Mouse (Mus musculus): ENCODE data around the gene Npas2. TPM values are rescaled to one million over a fixed set of nuclear protein-coding genes. Genes with fewer than 3 reads are reported as not detected.
A peak's percentile ranks its signal among the peaks of the same experiment; 100 is the strongest.

Gene Npas2
- total RNA-seq, 1 experiment from 2014 or later, result not detected

- ATAC-seq (ENCODE audit: extremely low read depth, insufficient number of reproducible peaks, low FRiP score, poor library complexity, severe bottlenecking), result no peak
These were observed 79.4 kb downstream of the Npas2 start for GRCm38 (mm10) chr1:39272976-39273375.

DNA sequence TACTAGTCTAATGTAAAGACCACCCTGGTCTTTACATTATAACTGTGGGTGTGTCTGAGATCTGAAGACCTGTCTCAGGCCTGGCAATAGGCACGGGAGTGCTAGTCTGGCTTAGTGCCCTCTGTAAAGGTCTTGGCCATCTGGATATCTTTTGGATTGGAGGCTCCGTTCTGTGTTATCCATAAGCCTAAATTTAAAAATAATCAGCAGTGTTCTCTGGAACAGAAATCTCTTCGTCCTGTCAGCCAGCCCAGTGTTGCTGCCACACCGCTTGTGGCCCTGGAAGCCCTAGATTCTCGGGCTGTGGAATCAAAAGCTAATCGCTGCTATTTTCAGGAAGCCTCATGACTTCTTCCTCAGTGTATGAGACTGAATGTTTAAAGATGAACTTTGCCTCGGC lies 86.9 kb downstream of the Npas2 start:
- ATAC-seq (ENCODE audit: extremely low read depth, insufficient number of reproducible peaks, low FRiP score, poor library complexity, severe bottlenecking), result no peak

DNA sequence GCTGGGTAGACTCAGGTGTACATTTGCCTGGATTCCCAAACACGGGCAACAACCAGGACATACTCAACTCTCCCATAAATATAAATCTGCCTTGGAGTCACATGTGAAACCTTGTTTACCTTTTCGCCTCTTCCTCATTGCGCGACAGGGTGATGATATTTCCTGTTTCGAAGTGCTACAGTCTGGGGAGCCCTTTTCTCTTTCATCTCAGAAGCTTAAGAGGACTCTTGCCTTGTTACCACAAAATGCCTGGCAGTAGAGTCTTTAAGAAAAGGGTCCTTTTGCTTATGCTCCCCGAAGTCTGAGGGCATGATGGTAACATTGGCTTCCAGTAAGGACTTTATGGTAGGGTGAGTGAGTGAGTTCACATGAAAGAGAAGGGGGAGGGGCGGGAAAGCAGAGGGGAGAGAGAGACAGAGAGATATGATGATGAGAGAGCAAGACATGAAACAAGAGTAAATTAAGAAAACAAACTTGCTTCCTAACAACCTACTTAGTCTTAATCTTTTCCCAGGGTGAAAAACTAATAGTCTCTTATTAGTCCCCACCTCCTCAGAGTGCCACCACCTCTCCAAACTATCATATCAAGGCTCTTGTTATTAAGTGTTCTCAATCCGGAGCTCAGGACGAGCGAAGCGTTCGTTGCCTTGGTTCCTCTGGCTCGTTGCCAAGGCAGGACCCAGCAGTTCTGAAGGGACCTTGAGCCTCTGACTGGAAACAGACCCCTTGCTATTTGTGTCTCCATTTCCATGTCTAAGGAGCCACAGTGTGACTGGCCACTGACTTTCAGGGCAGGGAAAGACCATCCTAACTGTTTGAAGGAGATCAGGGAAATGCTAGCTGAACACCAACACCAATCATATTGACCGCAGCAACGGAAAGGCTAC lies 87.7 kb downstream of the Npas2 start:
- ATAC-seq (ENCODE audit: extremely low read depth, insufficient number of reproducible peaks, low FRiP score, poor library complexity, severe bottlenecking), result 0 out of 2 replicates have a peak, but pooled peaks have one; percentile 28

DNA sequence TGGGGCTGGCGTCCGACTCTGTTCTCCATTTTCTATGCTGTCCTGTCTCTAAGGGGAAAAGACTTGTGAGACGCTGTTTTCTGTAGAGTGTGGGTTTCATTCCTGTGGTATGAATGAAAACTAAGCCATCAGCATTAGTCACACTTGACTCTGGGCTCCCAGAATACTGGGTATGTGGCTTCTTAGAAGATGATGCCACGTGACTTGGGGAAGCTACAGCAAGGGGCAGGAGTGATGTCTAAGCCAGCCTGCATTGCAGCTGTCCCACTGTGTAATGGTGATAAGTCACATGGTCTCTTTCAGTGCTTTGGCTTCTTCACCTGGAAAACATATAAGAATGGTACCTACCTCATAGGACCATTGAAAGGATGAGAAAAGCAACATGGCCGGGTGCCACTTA lies 88.4 kb downstream of the Npas2 start:
- ATAC-seq (ENCODE audit: extremely low read depth, insufficient number of reproducible peaks, low FRiP score, poor library complexity, severe bottlenecking), result no peak

DNA sequence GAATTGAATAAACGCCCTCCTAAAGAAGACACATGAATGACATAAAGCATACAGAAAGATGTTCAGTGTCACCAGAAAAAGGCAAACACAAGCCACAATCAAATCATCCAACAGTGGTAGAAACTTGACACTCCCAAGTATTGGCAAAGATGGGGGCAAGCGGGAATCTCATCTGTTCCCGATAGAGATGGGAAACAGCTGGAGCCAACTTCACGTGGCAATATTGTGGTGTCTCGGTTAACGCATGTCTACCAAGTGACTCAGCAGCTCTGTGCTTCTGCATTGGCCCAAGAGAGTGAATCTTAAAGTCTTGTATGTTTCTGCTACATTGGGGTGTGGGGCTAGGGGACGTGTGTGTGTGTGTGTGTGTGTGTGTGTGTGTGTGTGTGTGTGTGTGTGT lies 89.8 kb downstream of the Npas2 start:
- ATAC-seq (ENCODE audit: extremely low read depth, insufficient number of reproducible peaks, low FRiP score, poor library complexity, severe bottlenecking), result no peak

GRCm38 (mm10) chr1:39284786-39285185 lies 91.3 kb downstream of the Npas2 start:
- ATAC-seq (ENCODE audit: extremely low read depth, insufficient number of reproducible peaks, low FRiP score, poor library complexity, severe bottlenecking), result no peak

DNA sequence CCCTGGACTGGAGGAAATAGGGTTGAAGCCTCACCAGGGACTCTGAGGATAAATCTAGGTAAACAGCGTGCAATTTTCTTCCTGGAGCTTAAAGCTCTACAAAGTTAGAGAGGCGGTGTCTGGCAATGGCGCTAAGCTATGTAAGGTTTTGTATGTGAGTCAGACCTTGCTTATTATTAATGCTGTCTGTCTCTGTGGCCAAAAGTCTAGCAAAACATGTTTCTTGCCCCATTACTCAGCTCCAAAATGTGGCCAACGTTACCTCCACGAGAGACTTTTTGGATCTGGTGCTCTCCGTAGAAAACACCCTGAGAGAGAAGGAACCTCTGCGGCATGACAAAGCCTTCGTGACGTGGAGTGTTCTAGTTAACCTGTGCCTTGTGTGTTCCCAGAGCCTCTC lies 93.5 kb downstream of the Npas2 start:
- ATAC-seq (ENCODE audit: extremely low read depth, insufficient number of reproducible peaks, low FRiP score, poor library complexity, severe bottlenecking), result no peak

DNA sequence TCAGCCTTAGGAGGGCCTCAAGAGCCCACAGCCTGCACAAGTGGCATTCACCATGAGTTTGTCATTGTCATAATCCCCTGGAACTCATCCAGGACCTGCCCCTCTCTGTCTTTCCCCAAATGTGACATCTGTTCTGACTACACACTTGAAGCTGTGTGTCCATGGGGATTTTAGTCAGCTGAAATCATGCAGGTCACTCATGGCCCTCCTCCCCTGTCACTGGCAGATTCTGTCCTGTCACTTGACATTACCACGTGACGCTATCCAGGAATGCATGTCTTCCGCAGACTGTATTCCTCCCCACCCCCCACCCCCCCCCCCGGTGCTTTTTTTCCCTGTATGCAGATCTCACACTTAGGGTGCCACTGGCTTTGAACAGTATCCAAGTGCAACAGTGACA lies 94.3 kb downstream of the Npas2 start:
- no peak for ATAC-seq (ENCODE audit: extremely low read depth, insufficient number of reproducible peaks, low FRiP score, poor library complexity, severe bottlenecking)

- ATAC-seq (ENCODE audit: extremely low read depth, insufficient number of reproducible peaks, low FRiP score, poor library complexity, severe bottlenecking), result no peak
These were observed 94.9 kb downstream of the Npas2 start for GRCm38 (mm10) chr1:39288425-39288824.

- no peak for ATAC-seq (ENCODE audit: extremely low read depth, insufficient number of reproducible peaks, low FRiP score, poor library complexity, severe bottlenecking)
These were observed 98.5 kb downstream of the Npas2 start for GRCm38 (mm10) chr1:39292001-39292400.

DNA sequence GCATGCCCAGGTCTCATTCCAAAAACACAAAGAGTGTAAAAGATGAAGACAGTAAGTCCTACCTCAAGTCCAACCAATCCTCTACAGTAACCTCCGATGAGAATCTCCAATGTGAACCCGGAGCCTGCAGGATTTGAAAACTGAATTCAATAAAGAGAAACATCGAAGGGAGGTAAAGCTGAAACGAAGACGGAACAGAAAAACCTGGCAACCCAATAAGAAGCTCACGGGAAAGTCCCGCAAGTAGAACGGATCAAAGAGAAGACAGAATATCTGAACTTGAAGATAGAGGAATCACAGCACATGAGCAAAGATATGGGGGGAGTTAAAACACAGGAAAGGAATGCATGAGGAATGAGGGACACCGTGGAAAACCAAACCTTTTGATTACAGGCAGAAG lies 104.8 kb downstream of the Npas2 start:
- ATAC-seq (ENCODE audit: extremely low read depth, insufficient number of reproducible peaks, low FRiP score, poor library complexity, severe bottlenecking), result no peak

- no peak for ATAC-seq (ENCODE audit: extremely low read depth, insufficient number of reproducible peaks, low FRiP score, poor library complexity, severe bottlenecking)
These were observed 106.7 kb downstream of the Npas2 start for GRCm38 (mm10) chr1:39300243-39300642.

GRCm38 (mm10) chr1:39300676-39301075 lies 107.1 kb downstream of the Npas2 start:
- no peak for ATAC-seq (ENCODE audit: extremely low read depth, insufficient number of reproducible peaks, low FRiP score, poor library complexity, severe bottlenecking)

DNA sequence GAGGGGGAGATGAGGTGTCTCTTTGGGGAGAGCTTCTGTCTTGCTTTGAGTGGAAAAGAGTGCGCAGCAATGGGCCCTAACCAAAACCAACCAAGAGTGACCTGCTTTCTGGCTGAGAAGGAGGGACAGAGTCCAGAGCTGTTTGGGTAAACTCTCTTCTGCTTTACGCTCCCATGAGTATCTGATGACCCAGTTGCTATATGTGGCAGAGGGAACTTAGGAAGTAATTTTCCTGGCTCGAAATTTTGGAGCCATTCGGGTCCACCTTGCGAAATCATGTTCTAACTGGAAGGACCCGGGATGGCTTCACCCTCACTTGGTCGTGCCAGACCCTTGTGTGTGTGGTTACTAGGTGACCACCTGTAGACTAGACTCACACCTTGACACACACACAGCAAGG lies 108.7 kb downstream of the Npas2 start:
- ATAC-seq (ENCODE audit: extremely low read depth, insufficient number of reproducible peaks, low FRiP score, poor library complexity, severe bottlenecking), result no peak

DNA sequence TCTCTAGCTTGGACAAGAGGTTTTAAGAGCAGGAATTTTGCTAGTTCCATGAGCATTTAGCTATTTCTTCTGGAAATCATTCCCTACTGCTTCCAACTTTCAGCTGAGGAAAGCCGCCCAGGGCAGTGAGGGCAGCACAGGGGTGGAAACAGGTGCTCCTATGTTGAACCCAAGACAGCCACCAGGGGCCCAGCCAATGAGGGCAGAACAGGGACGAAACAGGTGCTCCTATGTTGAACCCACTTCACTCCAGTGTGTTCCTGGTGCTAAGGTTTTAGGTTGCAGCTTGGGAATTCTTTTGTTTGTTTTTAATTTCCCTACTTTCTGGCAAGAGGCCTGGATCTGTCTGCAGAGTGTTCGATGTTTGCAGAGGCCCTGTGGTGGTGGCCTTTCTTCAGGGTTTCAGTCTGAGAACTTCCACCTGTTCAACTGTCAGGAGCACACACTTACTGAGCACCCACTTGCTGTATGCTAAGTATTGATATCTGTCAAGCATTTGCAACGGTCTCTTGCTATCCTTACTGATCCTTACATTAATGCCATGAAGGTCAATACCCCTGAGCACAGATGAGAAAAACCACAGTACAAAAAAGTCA lies 109.6 kb downstream of the Npas2 start:
- no peak for ATAC-seq (ENCODE audit: extremely low read depth, insufficient number of reproducible peaks, low FRiP score, poor library complexity, severe bottlenecking)

DNA sequence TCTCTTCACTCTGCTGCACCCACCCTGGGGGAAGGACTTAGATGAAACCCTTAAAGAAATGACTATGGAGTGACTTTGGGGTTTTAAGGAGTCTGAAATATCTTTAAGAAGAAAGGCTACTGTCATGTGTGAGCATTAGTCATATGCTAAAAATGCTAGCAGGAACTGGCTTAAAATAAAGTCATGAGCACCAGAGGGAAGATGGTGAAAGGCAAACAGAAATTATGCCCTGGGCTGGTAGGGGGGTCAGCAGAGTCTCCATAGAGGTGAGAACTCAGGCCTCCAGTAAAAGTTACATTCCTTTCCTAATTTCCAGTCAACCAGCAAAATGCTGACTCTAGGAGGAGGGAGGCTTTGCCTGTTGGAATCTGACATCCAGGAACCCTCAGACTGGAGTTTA lies 113.8 kb downstream of the Npas2 start:
- ATAC-seq (ENCODE audit: extremely low read depth, insufficient number of reproducible peaks, low FRiP score, poor library complexity, severe bottlenecking), result no peak

DNA sequence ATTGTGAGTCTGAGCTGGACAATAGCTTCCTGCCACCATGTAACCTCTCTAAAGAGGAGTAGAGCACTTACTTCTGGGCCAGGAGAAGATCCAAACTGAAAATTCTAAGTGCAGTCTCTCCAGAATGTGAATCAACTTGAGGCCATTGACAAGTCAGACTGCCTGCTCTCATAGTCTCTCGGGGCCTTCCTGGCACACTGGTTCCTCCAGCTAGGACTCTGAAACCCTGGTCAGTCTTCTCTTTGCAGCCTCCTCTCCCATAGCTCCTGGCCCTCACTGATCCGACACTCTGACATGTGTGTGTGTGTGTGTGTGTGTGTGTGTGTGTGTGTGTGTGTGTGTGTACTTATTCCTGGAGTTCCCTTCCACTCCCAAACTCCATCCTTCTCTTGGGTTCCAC lies 114.4 kb downstream of the Npas2 start:
- no peak for ATAC-seq (ENCODE audit: extremely low read depth, insufficient number of reproducible peaks, low FRiP score, poor library complexity, severe bottlenecking)

DNA sequence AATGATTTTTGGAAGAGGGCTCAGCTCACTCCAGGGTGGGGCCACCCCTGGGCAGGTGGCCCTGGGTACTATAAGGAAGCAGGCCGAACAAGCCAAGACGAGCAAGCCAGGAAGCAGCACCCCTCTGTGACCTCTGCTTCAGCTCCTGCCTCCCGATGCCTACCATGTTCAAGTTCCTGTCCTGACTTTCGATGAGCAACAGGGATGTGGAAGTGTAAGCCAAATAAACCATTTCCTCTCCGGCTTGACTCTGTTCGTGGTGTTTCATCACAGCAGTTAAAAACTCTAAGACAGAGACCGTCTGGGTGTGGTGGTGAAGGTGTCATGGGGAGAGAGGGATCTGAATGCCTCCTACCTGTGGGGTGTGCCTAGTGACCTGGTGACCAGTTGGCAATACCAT lies 116.0 kb downstream of the Npas2 start:
- no peak for ATAC-seq (ENCODE audit: extremely low read depth, insufficient number of reproducible peaks, low FRiP score, poor library complexity, severe bottlenecking)

DNA sequence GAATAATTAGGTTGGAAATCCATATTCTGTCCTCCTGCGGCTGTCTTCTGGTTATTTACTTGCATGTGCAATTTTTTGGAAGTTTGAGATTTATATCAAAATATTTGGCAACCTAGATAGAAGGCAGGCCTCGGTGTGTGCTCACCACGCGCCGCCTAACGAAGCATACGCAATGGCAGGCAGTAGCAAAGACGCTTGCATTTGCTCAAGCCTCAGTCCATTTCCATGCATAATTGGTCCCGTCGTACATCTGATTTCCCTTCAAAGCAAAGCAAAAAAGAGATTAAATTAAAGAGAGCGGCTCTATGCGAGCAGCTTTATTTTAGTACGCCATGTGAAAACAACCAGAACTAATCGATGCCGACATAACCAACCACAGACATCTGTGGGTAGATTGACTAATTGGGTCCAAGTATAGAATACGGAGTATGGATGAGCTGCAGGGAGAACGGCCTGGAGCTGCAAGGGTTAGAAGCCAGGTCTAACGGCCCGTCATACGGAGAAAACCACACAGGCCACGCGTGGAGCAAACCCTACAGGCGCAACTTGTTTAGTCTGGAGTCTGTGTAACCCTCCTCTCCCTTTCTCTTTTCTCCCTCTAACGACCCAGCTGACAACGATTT lies 118.9 kb downstream of the Npas2 start:
- no peak for ATAC-seq (ENCODE audit: extremely low read depth, insufficient number of reproducible peaks, low FRiP score, poor library complexity, severe bottlenecking)
